Mouse (Mus musculus) ES-Bruce4 (cell line): Measurements from ENCODE around the gene Rab11fip3. TPM values are rescaled to one million over a fixed set of nuclear protein-coding genes. Genes with fewer than 3 reads are reported as not detected.

Experiments
- H3K27ac ChIP-seq: 2 replicates; pipeline ENCODE4 v1.5.1; 2012; ENCODE audit warnings: low read length, inconsistent platforms; ENCODE audit not compliant: insufficient read depth
- H3K27me3 ChIP-seq: 2 replicates; pipeline ENCODE4 v1.6.1; 2012; ENCODE audit warnings: mild to moderate bottlenecking, low read length, inconsistent platforms; ENCODE audit not compliant: control insufficient read depth, poor library complexity, insufficient read depth, severe bottlenecking
- H3K36me3 ChIP-seq: 2 replicates; pipeline ENCODE4 v1.6.1; 2012; ENCODE audit warnings: inconsistent platforms, mild to moderate bottlenecking, low read length, moderate library complexity; ENCODE audit not compliant: control insufficient read depth, poor library complexity, insufficient read depth, severe bottlenecking
- H3K4me1 ChIP-seq: one replicate; pipeline ENCODE4 v1.8.1; 2011; ENCODE audit warnings: low read length; ENCODE audit not compliant: control insufficient read depth, insufficient read depth
- H3K4me3 ChIP-seq: 2 replicates; pipeline ENCODE4 v1.5.1; 2011; ENCODE audit warnings: low read depth, mild to moderate bottlenecking, low read length
- H3K9ac ChIP-seq: 2 replicates; pipeline ENCODE4 v1.6.1; 2012; ENCODE audit warnings: low read depth, mild to moderate bottlenecking, inconsistent platforms; ENCODE audit not compliant: poor library complexity, severe bottlenecking
- H3K9me3 ChIP-seq: replicated peaks from 2 replicates; pipeline ENCODE4 v1.6.1; 2012; ENCODE audit warnings: mild to moderate bottlenecking, low read length, inconsistent platforms; ENCODE audit not compliant: control insufficient read depth, poor library complexity, insufficient read depth, severe bottlenecking
- CTCF ChIP-seq: IDR thresholded peaks from one replicate; pipeline ENCODE4 v1.8.1; 2011; ENCODE audit warnings: low read depth, low read length
- EP300 ChIP-seq: IDR thresholded peaks from 2 replicates; pipeline ENCODE4 v1.6.1; 2011; ENCODE audit warnings: low read depth, low read length; ENCODE audit not compliant: insufficient read depth
- POLR2A ChIP-seq: IDR thresholded peaks from one replicate; pipeline ENCODE4 v1.8.1; 2011; ENCODE audit warnings: low read length; ENCODE audit not compliant: insufficient read depth
- polyA plus RNA-seq: library from polyadenylated mRNA; stranded (reverse); fragments of >200 nt; gene quantifications from 2 replicates; pipeline ENCODE4 v1.2.4, GENCODE M21; 2011; ENCODE audit warnings: low read depth; ENCODE audit not compliant: missing spikeins, insufficient read depth, insufficient read length

Rab11fip3 gene
- polyA plus RNA-seq, 1 experiment, result 27.5 TPM

GRCm38 (mm10) chr17:26009540-26009939, 59.8 kb downstream of the Rab11fip3 start:
- H3K9ac ChIP-seq, result no peak overlapping the region
- no peaks in the 10 kb centered on the region for H3K27me3 ChIP-seq
- H3K9me3 ChIP-seq, result no peaks in the 10 kb centered on the region
- no peak overlapping the region for H3K4me3 ChIP-seq
- TF ChIP-seq CTCF (peak; percentile 84), POLR2A (no peak)
- peaks cover 7% of the 10 kb centered on the region for H3K4me1 ChIP-seq
- H3K36me3 ChIP-seq, result no peaks in the 10 kb centered on the region
- H3K27ac ChIP-seq, result no peak overlapping the region

DNA sequence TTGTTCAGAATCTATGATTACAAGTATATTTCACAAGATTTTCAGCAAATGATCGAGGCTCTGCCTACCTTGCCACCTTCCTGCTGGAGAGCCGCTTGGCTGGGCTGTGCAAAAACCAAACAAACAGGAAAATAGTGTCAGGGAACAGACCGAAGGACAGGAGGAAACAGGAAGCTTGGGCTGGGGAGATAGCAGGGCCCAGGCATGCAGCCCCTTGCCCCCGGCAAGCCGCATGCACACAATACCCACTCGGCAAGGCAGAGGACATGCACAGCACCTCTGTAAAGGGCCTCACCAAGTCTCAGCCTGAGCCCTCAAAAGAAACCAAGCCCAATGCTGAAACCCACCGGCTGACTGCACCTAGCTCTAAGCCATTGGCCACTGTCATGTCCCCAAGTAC, 60.6 kb downstream of the Rab11fip3 start:
- Histone ChIP-seq H3K27me3 (no peaks in the 10 kb centered on the region), H3K9ac (no peak overlapping the region), H3K36me3 (no peaks in the 10 kb centered on the region), H3K4me1 (peaks cover 7% of the 10 kb centered on the region), H3K4me3 (no peak overlapping the region), H3K27ac (no peak overlapping the region), H3K9me3 (no peaks in the 10 kb centered on the region)
- no peak for TF ChIP-seq EP300
- TF ChIP-seq POLR2A, result no peak
- no peak for TF ChIP-seq CTCF

DNA sequence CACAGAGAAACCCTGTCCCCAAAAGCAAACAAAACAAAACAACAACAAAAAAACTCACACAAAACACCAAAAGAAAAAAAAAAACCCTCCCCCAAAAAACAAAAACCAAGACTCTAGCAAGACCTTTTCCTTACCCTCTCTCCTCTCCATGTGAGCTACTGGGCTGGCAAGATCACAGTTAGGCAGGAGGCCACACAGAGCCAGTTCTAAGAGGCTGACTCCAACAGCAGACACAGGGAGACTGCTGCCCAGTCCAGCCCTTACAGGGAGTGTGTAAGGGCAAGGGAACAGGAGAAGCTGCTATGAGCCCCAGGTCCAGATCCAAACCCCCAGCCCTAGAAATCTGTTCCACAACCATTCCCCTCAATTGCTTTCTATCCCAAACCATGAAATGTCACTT, 61.0 kb downstream of the Rab11fip3 start:
- Histone ChIP-seq H3K4me3 (no peak overlapping the region), H3K4me1 (peaks cover 7% of the 10 kb centered on the region), H3K9ac (no peak overlapping the region), H3K27ac (no peak overlapping the region), H3K27me3 (no peaks in the 10 kb centered on the region), H3K36me3 (no peaks in the 10 kb centered on the region), H3K9me3 (no peaks in the 10 kb centered on the region)
- TF ChIP-seq EP300, result no peak
- no peak for TF ChIP-seq POLR2A
- no peak for TF ChIP-seq CTCF

GRCm38 (mm10) chr17:26007646-26008045, 61.7 kb downstream of the Rab11fip3 start:
- Histone ChIP-seq H3K4me1 (peaks cover 7% of the 10 kb centered on the region), H3K36me3 (no peaks in the 10 kb centered on the region), H3K27ac (peak overlapping the region; percentile 58), H3K9me3 (no peaks in the 10 kb centered on the region), H3K9ac (no peak overlapping the region), H3K4me3 (no peak overlapping the region), H3K27me3 (no peaks in the 10 kb centered on the region)
- TF ChIP-seq EP300 (0 out of 2 replicates have a peak, but pooled peaks have one; percentile 17), CTCF (no peak), POLR2A (no peak)

DNA sequence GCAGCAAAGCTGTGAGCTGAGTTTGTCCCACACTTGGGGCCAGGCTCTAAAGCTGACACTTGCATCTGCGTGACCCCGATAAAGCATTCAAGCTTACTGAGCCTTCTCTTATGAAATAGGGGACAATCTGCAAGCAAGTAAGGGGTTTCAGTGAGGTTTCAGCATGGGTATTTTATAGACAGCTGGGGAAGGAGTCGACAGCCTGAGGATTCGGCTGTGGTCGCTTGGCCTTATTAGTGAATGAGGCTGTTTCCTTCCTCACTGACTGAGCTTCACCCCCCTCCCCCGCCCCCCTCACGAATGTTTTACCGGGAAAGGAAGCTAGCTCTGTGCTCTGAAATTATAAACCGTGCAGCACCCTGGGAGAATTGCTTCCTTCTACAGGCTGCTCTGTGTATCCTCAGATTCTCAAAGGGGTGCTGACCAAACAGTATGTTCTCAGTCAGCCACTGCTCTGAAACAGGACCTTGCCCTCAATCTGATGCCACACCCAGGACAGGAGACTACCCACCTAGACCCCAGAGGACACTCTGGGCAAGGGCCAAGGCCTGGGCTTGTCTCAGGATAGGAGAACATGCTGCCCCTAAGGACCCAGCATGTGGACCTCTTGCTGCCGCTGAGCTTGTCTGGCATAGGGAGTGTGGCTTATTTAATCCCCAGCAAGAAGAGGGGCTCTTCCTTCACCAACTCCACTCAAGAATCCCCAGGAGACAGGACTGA, 63.5 kb downstream of the Rab11fip3 start:
- no peaks in the 10 kb centered on the region for H3K9me3 ChIP-seq
- H3K9ac ChIP-seq, result no peak overlapping the region
- peaks cover 6% of the 10 kb centered on the region for H3K4me1 ChIP-seq
- H3K27ac ChIP-seq, result no peak overlapping the region
- TF ChIP-seq POLR2A (no peak), EP300 (no peak), CTCF (no peak)
- H3K4me3 ChIP-seq, result no peak overlapping the region
- no peaks in the 10 kb centered on the region for H3K27me3 ChIP-seq
- no peaks in the 10 kb centered on the region for H3K36me3 ChIP-seq

DNA sequence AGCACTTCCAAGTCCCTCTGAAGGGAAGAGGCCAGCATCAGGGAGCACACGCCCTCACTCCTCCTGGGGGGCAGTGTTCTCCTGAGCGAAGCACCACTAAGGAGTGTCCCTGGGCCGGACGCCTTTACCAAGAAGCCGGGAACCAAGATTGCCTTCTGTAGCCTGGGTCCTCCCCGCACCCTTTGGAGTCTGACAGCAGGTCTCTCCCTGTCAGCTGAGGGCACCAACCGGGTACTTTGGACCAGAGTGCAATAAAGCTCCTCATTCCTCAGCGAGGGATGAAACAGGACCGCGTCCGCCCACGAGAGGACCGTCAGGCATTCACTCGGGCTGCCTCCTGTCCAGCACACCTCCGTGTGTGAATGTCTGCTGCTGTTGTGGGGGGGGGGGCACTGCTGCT, 64.6 kb downstream of the Rab11fip3 start:
- Histone ChIP-seq H3K27me3 (no peaks in the 10 kb centered on the region), H3K9ac (no peak overlapping the region), H3K4me1 (peaks cover 3% of the 10 kb centered on the region), H3K9me3 (no peaks in the 10 kb centered on the region), H3K4me3 (no peak overlapping the region), H3K36me3 (no peaks in the 10 kb centered on the region), H3K27ac (no peak overlapping the region)
- no peak for TF ChIP-seq CTCF
